Mouse (Mus musculus) left cerebral cortex, postnatal 4 days (tissue): ENCODE measurements around the gene Atxn2. TPM values are rescaled to one million over a fixed set of nuclear protein-coding genes. Genes with fewer than 3 reads are reported as not detected.
"Not testable (repeated sequence)": the region's sequence is repeated elsewhere in the genome, so short reads cannot be mapped to it uniquely, and the experiment has no call there.

Experiments used
- DNase-seq: peaks from one replicate; pipeline ENCODE4 v3.0.0-alpha.2; 2022
- intact Hi-C: fragments of 180-260 bp; cut with DNase I; formaldehyde crosslinking; loops from one replicate; pipeline ENCODE4 v1.15.1; 2025
- total RNA-seq, 2 experiments: library from RNA; stranded (reverse); gene quantifications; 2 replicates each; pipeline ENCODE4 v1.2.3; 2021

Atxn2 gene
- total RNA-seq, 2 experiments from 2014 or later = 250 to 271 TPM

GRCm38 (mm10) chr5:121832376-121833155 is 121.4 kb downstream of the Atxn2 start:
- no peak for DNase-seq
- intact Hi-C loops = no loop called here

GRCm38 (mm10) chr5:121833159-121833558 is 122.0 kb downstream of the Atxn2 start:
- DNase-seq = no peak

GRCm38 (mm10) chr5:121833572-121834240 is 122.6 kb downstream of the Atxn2 start:
- DNase-seq = no peak
- intact Hi-C loops = no loop called here

More at GRCm38 (mm10) chr5:121833159-121833558, 122.0 kb downstream of the Atxn2 start:
- intact Hi-C loops = no loop called here

GRCm38 (mm10) chr5:121834241-121834606 is 123.1 kb downstream of the Atxn2 start:
- intact Hi-C loops = no loop called here
- DNase-seq = no peak

- DNase-seq = no peak
- intact Hi-C loops = no loop called here
Measured at GRCm38 (mm10) chr5:121834991-121835747, 124.0 kb downstream of the Atxn2 start.

GRCm38 (mm10) chr5:121835949-121836691 is 125.0 kb downstream of the Atxn2 start:
- no peak for DNase-seq
- intact Hi-C loops = no loop called here

GRCm38 (mm10) chr5:121836692-121837415 is 125.7 kb downstream of the Atxn2 start:
- DNase-seq = peak; percentile 78
- intact Hi-C loops = no loop called here

GRCm38 (mm10) chr5:121837441-121838340 is 126.6 kb downstream of the Atxn2 start, which contains the start of gene Sh2b3:
Gene Sh2b3 (minus strand): TSS chr5:121837646.
- intact Hi-C loops = no loop called here
- DNase-seq = no peak

GRCm38 (mm10) chr5:121838341-121839127 is 127.4 kb downstream of the Atxn2 start:
- no peak for DNase-seq
- intact Hi-C loops = no loop called here

- no peak for DNase-seq
- intact Hi-C loops = no loop called here
Measured at GRCm38 (mm10) chr5:121839128-121839473, 128.0 kb downstream of the Atxn2 start.

- no peak for DNase-seq
- intact Hi-C loops = no loop called here
Measured at GRCm38 (mm10) chr5:121841516-121841915, 130.4 kb downstream of the Atxn2 start.

GRCm38 (mm10) chr5:121841973-121842372 is 130.8 kb downstream of the Atxn2 start:
- intact Hi-C loops = no loop called here
- no peak for DNase-seq

GRCm38 (mm10) chr5:121842665-121843118 is 131.6 kb downstream of the Atxn2 start:
- peak; percentile 84 for DNase-seq
- intact Hi-C loops = no loop called here

- intact Hi-C loops = no loop called here
- DNase-seq = no peak
Measured at GRCm38 (mm10) chr5:121843138-121843905, 132.2 kb downstream of the Atxn2 start.

- no peak for DNase-seq
- intact Hi-C loops = no loop called here
Measured at GRCm38 (mm10) chr5:121845361-121845760, 134.2 kb downstream of the Atxn2 start.

GRCm38 (mm10) chr5:121846322-121846721 is 135.2 kb downstream of the Atxn2 start:
- DNase-seq = no peak
- intact Hi-C loops = no loop called here

- DNase-seq, intact Hi-C loops: not testable (repeated sequence)
Measured at GRCm38 (mm10) chr5:121847269-121847668, 136.1 kb downstream of the Atxn2 start.
